Mouse (Mus musculus) spleen, adult 18-20 months (tissue): ENCODE measurements around the gene Pax3.

ENCODE experiments used
- DNase-seq, 2 experiments: peaks; one replicate each; pipeline ENCODE4 v3.0.0; 2022; ENCODE audit warnings: mixed read lengths in 2 of 2

Gene Pax3

GRCm38 (mm10) chr1:78196751-78197311 lies at the start of gene Pax3:
TSS of gene Pax3 (minus strand) at chr1:78197134.
- DNase-seq, result no peak

GRCm38 (mm10) chr1:78234306-78234705 lies 37.4 kb upstream of the Pax3 start:
- DNase-seq, result no peak

- no peak for DNase-seq
Measured at GRCm38 (mm10) chr1:78231901-78232546, 35.1 kb upstream of the Pax3 start.

- no peak for DNase-seq
Measured at GRCm38 (mm10) chr1:78229801-78230200, 32.9 kb upstream of the Pax3 start.

- no peak for DNase-seq
Measured at GRCm38 (mm10) chr1:78228771-78229170, 31.8 kb upstream of the Pax3 start.

- no peak for DNase-seq
Measured at GRCm38 (mm10) chr1:78218057-78218780, 21.3 kb upstream of the Pax3 start.

GRCm38 (mm10) chr1:78217151-78218034 lies 20.5 kb upstream of the Pax3 start:
- DNase-seq, result no peak

GRCm38 (mm10) chr1:78216509-78217141 lies 19.7 kb upstream of the Pax3 start:
- no peak for DNase-seq

- no peak for DNase-seq
Measured at GRCm38 (mm10) chr1:78215749-78216508, 19.0 kb upstream of the Pax3 start.

- DNase-seq, result no peak
Measured at GRCm38 (mm10) chr1:78211041-78211440, 14.1 kb upstream of the Pax3 start.

GRCm38 (mm10) chr1:78210568-78210967 lies 13.6 kb upstream of the Pax3 start:
- DNase-seq, result no peak

GRCm38 (mm10) chr1:78208281-78208814 lies 11.4 kb upstream of the Pax3 start:
- no peak for DNase-seq

GRCm38 (mm10) chr1:78204341-78204740 lies 7.4 kb upstream of the Pax3 start:
- no peak for DNase-seq

- no peak for DNase-seq
Measured at GRCm38 (mm10) chr1:78203622-78204211, 6.8 kb upstream of the Pax3 start.

- DNase-seq, result no peak
Measured at GRCm38 (mm10) chr1:78203086-78203614, 6.2 kb upstream of the Pax3 start.

- no peak for DNase-seq
Measured at GRCm38 (mm10) chr1:78202466-78203085, 5.6 kb upstream of the Pax3 start.

GRCm38 (mm10) chr1:78201251-78202010 lies 4.5 kb upstream of the Pax3 start:
- DNase-seq, result no peak

GRCm38 (mm10) chr1:78200191-78200590 lies 3.3 kb upstream of the Pax3 start:
- DNase-seq, result no peak

- DNase-seq, result no peak
Measured at GRCm38 (mm10) chr1:78199221-78199620, 2.3 kb upstream of the Pax3 start.
